Mouse (Mus musculus) kidney, postnatal 4 days (tissue): ENCODE results near the gene Ttc37.
A peak's percentile ranks its signal among the peaks of the same experiment; 100 is the strongest.

Experiments used
- DNase-seq, 2 experiments: peaks; one replicate each; pipeline ENCODE4 v3.0.0; 2021; ENCODE audit warnings: mixed read lengths in 2 of 2

Ttc37 gene

DNA sequence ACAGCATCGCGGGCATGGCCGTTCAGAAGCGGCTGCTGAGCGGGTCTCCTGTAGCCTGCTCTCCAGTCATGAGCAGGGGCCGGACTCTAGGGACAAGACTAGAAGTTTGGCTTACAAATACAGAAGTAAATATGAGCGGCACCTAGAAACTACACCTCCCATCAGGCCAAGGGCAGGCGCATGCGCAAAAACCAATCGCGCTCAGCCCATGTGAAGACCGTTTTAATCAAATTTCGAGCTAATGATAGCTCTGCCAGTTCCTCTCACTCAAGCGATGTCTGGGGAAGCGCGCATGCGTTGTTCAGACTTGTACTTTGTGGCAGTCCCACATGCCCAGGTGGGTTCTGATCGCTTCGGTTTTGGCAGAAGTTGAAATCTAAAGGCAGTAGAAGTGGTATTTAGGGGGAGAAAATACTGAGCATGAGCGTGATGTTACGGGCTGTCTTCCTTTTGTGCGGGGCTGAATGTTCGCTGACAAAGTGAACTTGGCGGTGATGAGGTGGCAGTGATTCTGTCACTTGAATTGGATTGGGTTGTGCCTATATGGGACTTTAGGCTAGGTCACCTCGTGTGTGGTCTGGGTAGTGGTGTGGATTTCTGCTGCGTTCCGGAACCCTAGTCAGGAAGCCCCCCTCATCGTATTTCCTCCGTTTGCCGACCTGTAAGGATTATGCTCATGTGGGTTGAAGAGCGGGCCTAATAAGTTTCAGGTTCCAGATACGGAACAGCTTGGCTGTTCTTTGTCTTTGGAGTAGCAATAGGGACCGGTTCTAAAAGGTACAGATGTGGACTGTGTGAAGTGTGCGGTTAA lies at the start of gene Ttc37, which contains the start of gene Arsk:
Gene Ttc37 (plus strand): TSS at position 242 of the 811 bp plus-strand sequence.
Gene Arsk (minus strand): TSS at position 168 of the 811 bp plus-strand sequence.
- peak; percentile 95 to 97 for DNase-seq

DNA sequence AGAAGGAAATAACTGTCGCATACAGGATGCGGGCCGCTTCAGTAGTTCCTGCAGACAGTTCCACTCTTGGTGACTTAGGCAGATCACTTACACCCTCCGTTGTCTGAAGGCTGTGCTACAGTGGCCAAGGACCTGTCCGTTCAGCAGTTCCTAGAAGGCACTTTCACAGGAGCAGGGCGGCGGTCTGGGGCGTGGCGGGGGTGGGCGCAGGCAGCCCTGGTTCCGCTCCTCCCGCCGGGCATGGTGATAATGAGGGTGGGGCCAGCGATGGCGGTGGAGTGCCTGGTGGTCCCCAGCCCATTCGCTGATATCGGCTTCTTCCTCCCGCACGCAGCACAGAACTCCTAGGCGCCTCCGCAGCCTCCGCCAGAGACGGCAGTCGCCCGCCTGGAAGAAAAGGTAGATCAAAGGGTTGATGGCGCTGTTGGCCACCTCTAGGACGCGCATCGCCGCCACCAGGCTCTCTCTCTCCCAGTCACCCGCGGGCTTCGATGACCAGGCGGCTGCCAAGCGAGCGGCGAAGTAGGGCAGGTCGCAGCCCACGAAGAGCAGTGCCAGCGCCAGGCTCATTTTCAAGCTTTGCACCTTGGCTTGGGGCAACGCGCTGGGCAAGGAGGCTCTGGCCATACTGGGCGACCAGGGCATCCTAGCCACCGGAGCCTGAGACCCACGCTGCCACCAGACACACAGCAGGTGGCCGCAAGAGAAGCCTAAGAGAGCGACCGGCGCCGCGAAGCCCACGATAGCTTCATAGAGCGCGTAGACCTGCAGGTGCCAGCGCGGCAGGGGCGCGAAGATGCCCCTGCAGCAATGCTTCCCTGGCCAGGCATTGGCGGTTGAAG lies 42.9 kb upstream of the Ttc37 start:
- peak; percentile 29 to 59 for DNase-seq

GRCm38 (mm10) chr13:76056261-76056724 lies 42.2 kb upstream of the Ttc37 start:
- peak; percentile 73 to 84 for DNase-seq

DNA sequence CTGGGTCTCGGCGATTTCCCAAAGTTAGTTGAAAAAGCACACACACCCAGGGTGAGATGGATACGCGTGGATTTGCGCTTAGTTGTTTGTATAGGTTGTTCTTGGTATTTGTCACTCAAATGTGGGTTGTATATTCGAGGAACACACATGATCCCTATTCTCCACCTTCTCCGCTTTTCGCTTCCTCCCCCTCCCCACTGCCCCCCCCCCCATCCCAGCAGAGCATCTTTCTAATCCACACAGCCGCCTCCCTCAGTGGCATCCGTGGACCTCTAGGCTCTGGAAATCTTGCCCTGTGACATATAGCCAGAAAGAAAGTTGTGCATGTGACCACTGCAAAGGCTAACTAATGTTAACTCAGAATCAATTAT lies 41.7 kb upstream of the Ttc37 start, which contains the start of gene Gpr150:
Gene Gpr150 (minus strand): TSS at position 101 of the 371 bp plus-strand sequence.
- no peak for DNase-seq

DNA sequence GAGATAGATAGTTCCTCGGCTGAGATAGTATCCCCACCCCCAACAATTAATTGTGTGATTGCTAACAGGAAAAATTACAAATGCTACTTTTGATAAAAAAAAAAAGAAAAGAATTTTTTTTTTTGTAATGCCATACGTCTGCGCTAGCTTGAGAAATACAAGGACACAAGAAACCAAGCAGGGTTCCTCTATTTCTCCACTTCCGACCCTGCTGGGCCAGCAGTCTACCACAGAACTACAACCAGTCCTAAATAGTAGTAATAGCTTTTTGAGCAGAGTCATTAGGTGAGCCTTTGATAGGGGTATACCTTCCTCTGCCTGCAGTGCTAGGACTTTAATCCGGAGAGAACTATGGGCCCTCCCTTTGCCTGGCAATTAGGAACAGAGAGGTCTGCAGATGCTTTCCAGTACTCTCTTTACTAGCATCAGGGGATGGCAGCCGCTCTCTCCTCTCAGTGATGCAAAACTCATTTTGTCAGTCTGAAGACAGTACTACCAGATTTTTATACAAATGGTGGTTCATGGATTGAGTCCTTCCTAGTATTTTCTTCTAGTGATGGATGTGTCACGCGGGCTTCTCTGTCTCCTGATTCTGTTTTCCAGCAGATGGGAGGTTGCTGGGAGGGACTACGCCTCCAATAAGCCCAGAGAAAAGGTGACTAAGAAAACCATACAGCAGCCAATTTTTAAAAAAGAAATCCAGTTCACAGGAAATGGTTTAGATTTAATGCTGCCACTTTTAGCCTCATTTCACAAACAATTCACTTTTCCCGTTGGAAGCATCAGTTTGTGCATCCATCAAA lies 41.1 kb upstream of the Ttc37 start:
- DNase-seq: no peak

DNA sequence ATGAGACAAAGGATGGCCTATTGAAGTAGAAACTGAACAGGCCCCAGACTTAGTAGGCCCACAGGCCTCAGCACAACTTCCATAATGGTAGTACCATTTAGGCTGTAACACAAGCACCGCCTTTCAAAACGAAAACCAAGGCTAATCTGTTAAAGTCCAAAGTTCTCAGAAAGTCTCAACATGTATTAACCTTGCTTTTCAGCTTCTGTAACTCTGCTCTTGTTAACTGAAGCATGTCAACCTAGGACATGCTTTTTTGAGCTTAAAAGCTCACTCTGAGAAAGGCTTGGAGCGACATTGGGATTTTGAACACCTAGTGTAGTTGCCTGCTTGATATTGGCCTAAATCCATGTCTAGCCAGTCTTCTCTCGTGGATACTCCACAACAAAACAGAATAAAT lies 38.9 kb upstream of the Ttc37 start:
- DNase-seq: no peak

- DNase-seq: no peak
These were observed 36.4 kb upstream of the Ttc37 start for GRCm38 (mm10) chr13:76062126-76062525.

DNA sequence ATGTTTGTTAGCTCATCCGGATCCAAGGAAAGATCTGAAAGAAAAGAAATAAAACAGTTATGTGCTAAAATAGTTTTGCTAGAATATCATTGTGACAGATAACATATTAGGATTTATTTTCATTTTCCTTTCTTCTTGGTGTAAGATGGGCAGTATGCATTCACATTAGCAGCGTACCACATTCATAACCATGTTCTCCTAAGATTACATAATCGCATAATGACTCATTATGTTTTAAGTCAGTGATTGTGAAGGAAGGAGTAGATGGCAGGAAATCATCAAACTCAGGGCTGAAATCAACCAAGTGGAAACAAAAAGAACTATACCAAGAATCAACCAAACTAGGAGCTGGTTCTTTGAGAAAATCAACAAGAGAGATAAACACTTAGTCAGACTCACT lies 36.0 kb upstream of the Ttc37 start:
- no peak for DNase-seq

- DNase-seq: no peak
These were observed 35.0 kb upstream of the Ttc37 start for GRCm38 (mm10) chr13:76063548-76063947.

- peak in 1 of 2 experiments; percentile 11 for DNase-seq
These were observed 34.1 kb upstream of the Ttc37 start for GRCm38 (mm10) chr13:76064363-76064945.

- DNase-seq: no peak
These were observed 24.2 kb upstream of the Ttc37 start for GRCm38 (mm10) chr13:76074323-76074722.

- peak in 1 of 2 experiments; percentile 74 for DNase-seq
These were observed 430 bp upstream of the Ttc37 start for GRCm38 (mm10) chr13:76098116-76098492.

- DNase-seq: no peak
These were observed 3.5 kb downstream of the Ttc37 start for GRCm38 (mm10) chr13:76101989-76102388.

DNA sequence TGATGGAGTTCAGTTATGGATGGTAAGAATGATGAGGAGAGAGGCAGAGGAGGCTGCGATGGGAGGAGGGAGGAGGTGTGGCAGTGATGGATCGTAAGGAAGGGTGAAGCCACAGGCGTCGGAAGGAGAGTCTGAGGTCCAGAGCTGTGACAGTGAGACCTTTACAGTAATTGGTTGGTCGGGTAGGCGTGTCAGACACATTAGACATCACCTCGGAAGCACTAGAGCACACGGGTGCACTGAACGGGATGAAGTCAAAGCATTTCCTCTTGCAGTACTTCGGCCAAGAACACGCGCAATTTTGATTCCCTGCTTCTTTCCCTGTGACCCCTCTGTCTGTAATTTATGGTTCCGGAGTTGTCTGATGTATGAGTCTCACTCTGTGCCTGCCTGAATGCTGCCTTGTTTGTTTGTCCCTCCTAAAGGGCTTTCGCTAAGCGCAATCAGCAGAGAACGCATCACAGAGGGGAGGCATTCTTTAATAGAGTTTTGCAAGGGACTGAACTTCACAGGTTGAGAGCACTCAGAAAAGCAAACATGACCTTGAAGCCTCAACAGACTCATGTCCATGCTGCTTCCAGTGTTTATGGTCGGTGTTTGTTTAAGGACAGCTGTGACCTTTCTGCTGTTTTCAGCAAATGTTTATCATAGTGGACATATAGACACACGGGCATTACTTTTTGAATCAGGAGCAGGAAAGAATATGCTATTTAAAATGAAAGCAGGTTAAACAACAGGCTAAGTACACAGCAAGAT lies 10.7 kb downstream of the Ttc37 start:
- no peak for DNase-seq

GRCm38 (mm10) chr13:76128799-76129198 lies 30.3 kb downstream of the Ttc37 start:
- DNase-seq: no peak

DNA sequence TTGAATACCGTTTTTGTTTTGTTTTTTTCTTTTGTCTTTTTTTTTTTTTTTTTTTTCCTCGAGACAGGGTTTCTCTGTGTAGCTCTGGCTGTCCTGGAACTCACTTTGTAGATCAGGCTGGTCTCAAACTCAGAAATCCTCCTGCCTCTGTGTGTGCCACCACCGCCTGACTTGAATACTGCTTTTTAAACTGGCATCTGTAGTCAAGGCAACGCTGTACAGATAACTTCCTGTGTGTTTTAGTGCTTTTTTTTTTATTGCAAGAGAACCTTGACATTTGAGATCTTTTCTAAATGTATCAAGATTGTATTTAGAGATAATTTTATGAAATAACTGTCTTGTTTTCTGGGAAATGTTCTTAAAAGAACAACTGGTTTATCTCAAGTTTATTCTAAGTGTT lies 33.9 kb downstream of the Ttc37 start:
- no peak for DNase-seq

DNA sequence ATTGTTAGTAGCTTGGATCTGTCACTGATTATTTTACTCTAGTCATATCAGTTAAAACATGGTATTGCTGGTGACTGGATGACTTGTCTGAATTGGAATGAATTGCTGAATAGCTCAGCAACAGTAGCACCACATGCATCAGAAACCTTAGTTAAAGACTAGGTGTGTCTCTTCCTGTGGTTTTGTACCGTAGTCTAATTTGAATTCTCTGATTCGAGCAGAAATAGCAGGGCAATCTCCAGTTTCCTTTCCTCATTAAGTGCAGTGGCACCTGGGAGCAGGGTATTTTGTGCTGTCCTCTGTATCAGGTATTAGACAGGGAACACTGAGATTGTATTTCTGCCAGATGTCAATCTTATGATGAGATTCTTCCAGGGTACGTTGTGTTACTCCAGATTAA lies 40.3 kb downstream of the Ttc37 start:
- DNase-seq: no peak

- DNase-seq: no peak
These were observed 42.7 kb downstream of the Ttc37 start for GRCm38 (mm10) chr13:76141117-76141808.

- no peak for DNase-seq
These were observed 51.9 kb downstream of the Ttc37 start for GRCm38 (mm10) chr13:76150483-76150882.

GRCm38 (mm10) chr13:76157099-76157498 lies 58.6 kb downstream of the Ttc37 start:
- DNase-seq: peak; percentile 24 to 45

GRCm38 (mm10) chr13:76157508-76157907 lies 59.0 kb downstream of the Ttc37 start:
- DNase-seq: no peak
